Mouse (Mus musculus): ENCODE data around the gene Zfp385c.

DNA sequence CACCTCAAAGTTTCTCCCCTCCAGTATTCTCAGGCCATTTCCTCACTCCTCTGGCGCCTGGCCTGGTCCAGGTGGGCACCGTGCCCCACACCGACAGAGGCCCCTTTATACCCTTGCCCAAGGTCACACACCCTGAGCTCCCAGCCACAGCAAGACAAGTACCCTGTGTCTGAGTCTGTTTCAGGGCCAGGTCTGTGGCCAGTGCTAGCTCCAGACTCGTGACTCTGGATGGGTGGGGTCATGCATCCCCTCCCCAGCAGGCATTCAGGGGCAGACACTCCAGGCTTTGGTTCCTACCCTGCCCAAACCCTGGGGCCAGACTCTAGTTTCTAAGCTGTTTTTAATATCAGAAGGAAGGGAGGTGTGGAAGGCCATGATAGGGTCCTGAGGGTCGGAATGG, 10.4 kb downstream of the Zfp385c start:
- TF ChIP-seq POLR2A (IDR thresholded peaks at IDR 0.05; ENCODE audit: borderline replicate concordance, control insufficient read depth, low read depth, low read length) = no peak
- no peak for TF ChIP-seq CTCF (IDR thresholded peaks at IDR 0.05; ENCODE audit: control insufficient read depth, insufficient read depth, low read length)

Measured in bone marrow, adult 2 months (tissue).